Mouse (Mus musculus): ENCODE results near the gene Tmem164. TPM values are rescaled to one million over a fixed set of nuclear protein-coding genes. Genes with fewer than 3 reads are reported as not detected.

The Tmem164 gene
- total RNA-seq, 2 experiments from 2014 or later = 52.2 to 69.6 TPM

DNA sequence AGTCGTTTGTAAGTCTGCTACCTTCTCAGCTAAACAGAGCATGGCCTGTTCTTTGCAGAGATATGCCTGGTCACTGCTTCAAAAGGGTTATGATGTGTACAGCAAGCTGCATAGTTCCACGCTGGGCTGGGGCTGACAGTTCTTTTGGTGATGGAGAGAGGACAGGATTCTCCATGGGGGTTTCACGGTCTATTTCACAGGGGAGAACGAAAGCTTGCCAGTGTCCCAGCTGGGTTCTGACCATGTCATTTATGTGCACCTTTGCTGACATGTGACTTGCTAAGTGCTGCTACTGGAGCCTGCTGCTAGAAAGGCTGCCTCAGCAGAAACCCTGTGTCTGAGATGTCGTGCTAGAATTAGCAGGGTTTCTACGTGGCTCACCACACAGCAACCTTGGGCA, 74.3 kb downstream of the Tmem164 start:
- DNase-seq = no peak

DNA sequence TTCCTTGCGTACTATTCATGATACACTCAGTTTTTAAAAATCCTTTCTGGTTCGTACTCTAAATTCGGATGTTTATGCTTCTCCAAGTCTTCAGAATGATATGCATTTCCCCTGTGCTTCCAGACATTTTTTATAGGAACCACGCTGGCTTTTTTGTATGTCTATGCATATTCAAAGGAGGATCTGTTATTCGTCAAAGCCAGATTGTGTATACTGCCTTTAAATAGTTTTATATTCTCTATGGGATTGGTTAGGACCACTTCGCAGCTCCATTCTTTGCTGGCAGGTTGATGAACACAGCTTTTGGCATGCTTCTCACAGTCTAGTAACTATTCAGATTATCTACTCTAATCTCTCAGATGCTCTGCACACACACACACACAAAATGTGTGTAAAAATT, 79.2 kb downstream of the Tmem164 start:
- no peak for DNase-seq

DNA sequence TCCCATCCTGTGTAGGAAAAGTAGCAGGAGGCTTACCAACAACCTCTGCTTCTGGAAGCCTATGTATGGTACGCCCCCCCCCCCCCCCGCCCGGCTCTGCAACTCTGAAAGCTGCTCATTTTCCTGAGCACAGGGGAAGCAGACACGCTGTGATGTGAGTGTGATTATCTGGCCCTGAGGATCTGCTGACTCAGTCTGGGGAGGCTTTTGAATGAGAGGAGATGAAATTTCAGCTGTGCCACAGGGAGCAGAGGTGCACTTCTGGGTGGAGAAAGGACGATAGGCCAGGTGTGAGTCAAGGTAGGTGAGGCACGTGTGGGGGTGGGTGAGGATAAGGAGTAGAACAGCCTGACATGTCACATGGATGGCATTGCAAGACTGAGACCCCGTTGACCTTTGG, 82.1 kb downstream of the Tmem164 start:
- no peak for DNase-seq

DNA sequence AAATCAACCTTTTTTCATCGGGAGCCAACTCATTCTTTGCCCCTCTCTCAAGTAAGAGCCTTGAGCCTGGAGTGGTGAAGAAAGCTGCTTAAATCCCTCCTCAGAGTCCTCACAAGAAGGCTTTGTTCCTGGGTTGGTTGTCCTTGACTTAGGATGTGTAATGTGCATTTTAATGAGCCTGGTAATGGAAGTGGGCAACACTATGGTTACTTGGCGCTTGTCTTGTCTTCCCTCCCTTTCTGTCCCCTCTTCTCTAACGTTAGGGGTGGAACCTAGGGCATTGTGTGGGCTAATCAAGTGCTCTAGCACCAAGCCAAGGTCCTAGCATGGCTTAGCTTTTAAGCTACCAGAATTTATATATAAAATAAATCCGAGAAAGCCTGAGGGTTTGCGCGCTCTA, 88.5 kb downstream of the Tmem164 start:
- no peak for DNase-seq

DNA sequence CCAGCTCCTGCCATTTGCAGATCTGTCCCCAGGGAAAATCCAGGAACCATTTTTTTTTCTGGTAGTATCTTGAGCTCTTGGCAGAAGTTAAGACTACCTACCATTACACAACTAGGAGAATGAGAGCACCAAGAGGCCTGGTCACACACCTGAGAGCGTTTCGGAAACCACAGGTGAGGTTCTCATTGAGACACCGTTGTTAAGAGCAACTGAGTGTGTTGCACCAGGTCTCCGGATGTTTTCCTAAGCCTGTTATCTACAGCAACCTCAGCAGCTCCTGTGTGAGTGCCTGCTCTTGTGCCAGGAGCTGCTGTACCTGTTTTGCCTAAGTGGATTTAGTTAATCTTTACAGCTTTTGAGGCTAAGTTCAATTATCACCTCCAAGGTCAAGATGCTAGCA, 92.5 kb downstream of the Tmem164 start:
- DNase-seq = no peak

DNA sequence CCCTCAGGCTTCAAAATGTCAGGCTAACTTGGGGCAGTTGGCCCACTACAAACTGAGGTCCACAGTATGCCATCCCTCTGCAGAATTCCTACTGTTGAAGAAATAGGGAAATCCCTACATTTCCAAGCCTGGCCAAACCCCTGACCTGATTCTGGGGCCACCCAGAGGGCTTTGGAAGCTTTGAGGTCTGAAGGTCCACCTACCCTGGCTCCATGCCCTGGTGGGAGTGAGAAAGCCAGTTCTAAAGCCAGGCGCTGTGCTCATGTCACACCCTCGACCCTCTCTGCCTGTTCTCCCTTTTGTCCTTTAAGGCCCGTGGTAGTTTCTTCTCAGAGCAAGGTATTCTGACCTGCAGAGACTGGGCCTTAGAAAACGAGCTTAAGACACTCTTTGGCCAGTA, 94.9 kb downstream of the Tmem164 start:
- peak; percentile 44 for DNase-seq

DNA sequence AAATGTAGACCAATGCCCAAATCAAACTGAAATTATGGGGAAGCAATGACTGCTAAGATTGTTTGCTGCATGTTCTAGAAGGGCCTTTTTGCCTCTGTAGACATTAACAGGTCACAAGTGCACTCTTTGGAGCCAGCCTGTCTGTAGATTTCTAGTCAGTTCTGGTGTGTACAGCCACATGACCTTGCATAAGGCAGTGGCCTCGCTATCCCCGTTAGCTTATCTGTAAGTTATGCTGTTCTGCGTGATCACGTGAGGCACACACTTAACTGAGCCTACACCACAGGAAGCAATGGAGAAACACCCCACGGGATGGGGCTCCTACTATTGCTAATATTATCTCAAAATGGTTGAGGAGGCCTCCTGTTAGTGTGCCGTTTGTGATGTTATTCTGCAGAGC, 97.4 kb downstream of the Tmem164 start:
- peak; percentile 36 for DNase-seq

DNA sequence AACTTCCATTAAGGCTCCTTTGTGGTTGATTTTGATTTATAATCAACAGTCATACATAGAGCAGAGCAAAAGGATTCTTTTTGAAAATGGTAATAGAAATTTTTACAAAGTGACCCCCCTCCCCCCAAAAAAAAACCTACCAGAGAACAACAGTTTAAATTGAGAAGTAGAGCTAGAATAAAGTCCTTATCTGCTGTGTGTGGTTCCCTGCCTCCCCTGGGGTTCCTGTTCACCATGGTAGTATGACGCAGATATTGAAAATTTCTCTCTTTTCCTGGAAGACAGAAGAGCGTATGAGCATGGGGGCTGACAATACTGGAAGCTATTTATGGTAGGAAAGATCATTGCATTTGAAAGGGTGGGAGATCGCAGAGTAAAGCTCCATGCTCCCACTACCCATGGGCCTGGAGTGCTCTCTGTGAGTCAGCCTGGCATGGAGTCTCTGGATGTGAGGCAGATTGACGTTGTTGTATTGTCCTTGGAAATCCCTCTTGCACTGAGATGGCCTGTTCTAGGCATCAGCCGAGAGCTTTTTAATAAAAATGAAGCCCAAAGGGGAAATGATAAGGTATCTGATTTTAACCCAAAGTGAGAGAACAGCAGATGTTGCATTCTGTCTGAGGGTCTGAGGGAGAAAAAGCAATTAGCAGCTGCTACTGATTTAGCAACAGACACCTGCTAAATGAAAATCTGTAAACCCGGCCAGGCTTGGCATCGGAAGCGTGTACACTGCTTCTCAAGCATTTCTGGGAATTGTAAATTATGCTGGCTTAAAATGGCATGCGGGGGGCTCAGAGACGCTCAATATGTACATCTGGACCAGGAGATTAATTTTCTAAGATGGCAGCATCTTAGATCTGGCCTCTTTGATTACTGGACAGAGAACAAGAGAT, 105.2 kb downstream of the Tmem164 start:
- no peak for DNase-seq

DNA sequence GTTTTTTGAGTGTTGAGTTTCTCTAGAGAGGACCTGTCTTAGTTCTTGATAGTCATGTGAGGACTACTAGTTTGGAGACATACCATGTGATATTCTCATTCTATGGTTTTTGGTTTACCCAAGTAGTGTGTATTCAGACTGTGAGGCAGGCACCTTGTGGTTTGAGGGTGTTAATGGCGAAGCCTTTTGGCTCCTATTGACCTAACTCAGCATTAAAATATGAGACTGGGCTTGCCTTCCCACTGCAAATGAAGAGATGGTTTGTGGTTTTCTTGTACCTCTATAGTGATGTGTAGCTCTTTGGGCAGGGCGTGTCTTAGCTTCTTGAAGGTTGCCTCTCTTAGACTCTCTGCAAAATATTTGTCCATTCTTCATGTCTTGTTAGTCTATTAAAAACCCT, 111.0 kb downstream of the Tmem164 start:
- DNase-seq = no peak

DNA sequence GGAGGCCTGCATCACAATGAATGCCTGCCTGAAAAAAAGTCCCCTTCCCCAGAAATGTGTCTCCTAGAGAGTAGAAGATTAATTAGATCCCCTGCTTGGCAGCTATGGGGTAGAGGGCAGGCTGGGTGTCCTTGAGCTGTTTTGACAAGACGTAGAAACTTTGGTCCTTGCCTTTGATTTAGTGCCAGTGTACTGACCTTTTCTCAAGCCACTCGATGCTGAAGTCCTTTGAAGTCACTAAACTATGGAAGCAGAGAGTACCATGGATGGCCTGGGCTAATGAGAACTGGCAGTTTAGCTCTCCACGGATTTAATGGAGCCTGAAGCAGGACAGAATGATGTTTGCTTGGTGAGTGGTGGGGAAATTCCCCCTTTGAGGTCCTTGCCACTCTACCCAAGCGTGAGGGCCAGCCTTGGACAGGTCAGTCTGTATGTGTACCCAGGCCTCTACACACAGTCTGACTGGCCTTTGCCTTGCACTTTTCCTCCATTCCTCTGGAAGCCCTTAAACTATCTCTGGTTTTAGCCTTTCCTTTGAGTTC, 112.9 kb downstream of the Tmem164 start:
- DNase-seq = no peak

DNA sequence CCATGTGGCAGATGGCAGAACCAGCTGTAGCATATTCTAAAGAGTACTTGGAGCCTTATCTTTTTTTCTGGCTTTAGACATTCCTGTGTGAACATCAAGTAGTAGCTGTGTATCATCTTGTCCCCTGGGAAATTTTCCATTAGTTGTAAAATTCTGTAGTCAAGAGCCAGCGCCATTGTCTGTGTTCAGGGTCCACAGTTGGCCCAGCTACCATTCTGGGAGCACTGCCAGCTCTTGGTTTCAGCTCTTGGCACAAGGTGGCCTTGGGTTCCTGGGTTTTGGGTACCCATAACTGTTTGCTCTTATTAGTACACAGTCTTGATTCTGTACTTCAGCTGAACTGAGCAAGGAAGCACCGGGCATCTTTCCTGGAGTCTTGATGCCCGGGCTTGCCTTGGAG, 123.4 kb downstream of the Tmem164 start:
- peak; percentile 41 for DNase-seq

DNA sequence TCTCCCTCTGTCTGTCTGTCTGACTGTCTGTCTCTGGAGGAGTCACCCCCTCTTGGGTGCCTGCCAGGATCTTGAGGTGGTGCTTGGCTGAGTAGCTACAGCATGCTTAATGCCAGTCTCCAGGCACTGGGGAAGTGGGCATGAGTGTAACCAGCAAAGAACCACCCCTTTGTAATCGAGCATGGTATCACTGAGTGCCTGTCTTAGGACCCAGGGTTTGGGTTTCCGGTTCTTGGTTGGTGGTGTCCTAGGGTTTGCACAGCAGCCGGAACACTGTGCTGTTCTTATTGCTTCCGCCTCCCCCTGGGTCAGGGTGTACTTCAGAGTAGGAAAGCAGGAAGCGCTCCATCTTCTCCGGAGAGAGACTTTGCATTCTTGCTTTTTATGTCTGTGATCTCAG, 124.9 kb downstream of the Tmem164 start:
- DNase-seq = no peak

DNA sequence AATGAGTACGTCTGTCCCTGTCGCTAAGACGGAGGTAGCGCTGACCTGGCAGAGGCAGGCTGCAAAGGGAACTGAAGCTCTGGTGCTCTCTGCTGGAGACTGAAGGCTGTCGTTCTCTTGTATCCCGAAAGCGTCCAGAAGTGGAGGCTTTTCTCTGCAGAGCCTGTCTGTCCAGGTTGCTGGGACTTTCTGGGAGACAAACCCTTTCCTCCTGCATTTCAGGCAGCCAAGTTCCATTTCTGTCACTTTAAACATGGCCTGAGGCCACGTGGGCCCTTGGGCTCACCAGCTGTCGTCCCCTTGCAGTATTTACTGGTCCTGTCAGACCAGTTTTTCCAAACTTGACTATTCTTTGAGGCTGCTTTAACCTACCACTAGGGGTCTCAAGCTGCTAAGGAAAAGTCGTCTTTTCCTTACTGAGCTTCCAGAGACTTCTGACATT, 125.4 kb downstream of the Tmem164 start:
- DNase-seq = no peak

DNA sequence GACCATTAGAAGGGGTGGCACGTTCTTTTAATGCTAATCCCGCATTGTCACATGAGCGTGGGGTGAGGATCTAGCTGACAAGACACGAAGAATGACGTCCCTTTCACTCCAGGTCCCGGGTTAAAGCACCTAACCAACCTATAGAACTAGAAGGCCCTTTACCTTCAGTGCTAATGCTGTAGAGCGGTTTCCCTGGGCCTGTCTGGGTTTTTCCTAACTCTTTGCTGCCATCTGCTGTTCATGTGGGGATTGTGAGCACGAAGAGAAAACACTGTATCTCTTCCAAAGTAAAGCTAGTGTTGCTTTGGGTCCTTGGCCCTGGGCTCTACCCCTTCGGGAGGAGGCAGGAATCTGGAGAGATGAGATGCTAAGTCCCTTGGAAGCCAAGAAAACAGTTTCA, 127.2 kb downstream of the Tmem164 start:
- peak; percentile 68 for DNase-seq

DNA sequence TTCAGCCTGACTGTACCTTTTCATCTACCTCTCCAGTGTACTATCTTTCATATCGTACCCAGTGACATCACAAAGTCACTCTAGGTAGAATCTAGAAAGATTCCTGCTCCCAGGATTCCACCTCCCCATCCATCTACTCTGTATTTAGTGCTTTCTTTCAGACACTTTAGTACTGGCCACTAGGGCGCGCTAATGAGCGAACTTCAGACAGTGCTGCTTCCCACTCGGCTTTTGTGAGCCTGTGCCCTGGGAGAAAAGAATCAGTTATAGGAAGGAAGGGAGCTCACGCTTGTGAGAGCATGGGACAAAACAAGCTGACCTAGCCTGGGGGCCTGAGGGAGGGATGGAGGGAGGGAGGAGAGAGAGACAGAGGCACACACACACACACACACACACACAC, 131.9 kb downstream of the Tmem164 start:
- peak; percentile 64 for DNase-seq

DNA sequence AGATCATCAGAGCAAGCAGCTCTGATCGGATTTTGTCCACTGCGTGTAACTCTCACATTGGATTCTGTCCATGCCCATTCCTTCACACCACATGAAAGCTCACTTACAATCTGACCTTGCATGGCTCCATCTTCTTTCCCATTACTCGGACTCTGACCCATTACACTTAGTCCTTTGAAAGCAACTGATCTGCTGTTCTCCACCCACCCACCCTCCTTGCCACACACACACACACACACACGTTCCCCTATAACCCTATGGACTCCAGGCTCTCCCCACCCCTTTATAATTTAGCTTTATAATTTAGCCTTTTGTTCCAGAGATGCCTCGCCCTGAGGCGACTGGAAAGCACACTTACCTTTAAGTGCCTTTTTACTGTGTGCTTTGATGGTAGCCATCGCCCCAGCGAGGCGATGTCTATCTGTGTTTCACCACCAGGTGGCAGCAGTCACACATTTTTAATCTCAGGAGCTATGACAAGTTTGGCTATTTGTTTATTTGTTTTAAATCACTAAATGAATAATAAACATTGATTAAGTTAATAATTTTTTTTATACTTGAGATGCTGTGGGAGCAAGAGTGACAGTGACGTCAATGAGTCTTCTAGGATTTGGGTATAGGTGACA, 137.0 kb downstream of the Tmem164 start:
- peak; percentile 65 for DNase-seq

DNA sequence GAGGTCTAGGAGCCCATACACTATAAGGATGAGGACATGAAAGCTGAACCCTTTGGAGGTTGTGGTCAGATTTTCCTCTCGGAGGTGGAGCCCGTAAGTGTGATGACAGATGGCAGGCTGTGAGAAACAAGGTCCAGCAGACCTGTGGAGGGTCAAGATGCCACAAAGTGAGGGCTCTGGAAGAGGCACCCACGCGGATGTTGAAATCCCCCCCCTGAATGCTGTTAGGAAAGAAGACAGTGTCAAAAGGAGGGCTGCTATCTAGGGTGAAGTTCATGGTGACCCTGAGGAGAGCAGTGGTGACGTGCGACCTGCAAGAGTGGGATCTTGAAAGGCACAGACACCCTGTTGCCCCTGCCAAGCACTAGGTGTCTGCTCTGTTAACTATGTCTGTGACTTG, 140.0 kb downstream of the Tmem164 start:
- DNase-seq = no peak

DNA sequence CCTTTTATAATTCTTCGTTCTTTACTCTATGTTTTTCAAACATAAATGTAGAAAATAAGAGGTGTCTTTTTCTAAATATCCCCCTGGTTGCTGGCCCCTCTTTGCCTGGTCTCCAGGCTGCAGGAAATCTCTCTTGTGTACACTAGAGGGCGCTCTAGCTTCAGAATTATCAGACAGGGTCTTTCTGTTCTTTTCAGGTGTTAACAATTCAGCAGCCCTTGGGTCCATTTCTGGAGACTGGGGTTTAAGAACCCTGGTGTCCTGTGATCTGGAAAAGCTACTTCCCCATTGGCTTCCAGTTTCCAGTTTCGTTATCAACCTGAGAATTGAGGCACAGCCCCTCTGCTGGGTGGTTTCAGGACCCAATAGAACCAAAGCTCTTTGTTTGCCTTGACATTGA, 140.6 kb downstream of the Tmem164 start:
- no peak for DNase-seq

DNA sequence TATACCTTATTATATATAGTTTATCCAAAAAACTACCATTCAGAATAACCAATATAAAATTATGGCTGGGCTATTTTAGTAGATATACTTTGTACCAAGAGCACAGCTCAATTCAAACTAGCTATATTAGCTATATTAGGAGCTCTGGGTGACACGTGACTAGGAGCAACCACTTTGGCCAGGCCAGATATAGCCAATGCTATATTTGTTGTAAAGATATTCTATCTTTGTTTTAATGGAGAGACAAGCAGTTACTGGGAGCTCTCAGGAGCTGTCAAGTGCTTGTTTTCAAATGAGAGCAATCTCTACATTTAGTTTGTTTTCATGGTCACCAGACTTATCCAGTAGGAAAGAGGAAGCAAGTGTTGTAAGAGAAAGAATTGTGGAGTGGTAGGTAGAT, 144.1 kb downstream of the Tmem164 start:
- no peak for DNase-seq

DNA sequence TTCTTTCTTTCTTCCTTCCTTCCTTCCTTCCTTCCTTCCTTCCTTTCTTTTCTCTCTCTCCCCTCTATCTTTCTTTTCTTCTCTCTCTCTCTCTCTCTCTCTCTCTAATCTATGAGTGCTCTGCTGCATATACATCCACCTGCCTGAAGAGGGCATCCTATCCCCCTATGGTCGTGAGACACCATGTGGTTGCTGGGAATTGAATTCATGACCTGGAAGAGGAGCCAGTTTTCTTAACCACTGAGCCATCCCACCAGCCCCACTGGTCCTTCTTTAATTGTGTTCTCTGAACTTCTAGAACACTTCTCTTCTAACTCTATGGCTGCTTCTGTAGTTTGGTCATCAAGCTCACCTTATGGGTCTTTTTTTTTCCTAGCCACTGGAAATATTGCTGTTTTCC, 146.4 kb downstream of the Tmem164 start:
- DNase-seq = no peak

DNA sequence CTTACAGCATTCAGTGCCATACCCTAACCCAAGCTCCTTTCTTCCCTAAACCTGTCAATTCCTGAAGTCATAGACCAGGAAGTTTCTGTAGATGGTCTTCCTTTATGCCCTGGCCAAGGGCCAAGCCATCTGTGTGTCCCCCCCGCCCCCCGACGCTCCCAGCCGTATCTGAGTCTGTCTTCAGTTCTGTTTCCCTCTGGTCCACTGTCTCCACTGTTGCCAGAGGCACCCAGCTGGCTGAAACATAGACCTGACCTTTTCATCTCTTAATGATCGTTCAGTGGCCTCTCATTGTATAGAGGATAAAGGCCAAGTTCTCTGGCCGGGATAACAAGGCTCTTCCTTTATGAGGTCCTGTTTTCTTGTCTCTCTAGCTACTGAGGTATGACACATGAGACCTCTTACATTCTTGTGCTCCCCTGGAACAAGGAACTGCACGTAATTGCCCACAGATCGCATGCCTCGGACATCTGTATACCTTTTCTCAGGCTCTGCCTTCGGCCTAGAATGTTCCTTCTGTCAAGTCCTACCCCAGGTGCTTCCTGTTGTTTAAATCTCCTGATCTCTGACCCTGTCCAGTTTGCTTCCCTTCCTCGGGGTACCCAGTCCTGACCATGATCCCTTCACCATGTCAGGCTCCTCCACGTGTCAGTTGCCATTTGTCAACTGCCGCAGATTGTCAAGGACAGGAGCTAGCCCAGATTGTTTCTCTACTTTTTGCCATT, 147.1 kb downstream of the Tmem164 start:
- DNase-seq = no peak

DNA sequence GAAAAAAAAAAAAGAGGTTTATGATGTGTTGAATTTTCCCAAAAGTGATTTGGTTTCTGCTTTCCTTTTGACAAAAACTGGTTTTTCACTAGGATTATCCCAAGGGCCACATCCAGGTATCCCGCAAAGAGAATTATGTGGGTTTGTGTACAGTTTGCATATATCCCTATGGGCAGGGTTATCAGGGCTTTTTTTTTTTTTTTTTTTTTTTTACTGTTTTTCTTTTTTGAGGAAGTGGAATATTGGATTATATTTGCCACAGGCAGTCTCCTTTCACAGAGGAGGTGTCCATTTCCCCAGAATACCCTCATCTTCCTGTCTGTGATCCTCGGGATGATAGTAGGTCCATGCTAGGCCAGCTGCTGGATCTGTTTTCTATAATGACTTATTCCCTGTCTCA, 148.1 kb downstream of the Tmem164 start:
- DNase-seq = no peak

DNA sequence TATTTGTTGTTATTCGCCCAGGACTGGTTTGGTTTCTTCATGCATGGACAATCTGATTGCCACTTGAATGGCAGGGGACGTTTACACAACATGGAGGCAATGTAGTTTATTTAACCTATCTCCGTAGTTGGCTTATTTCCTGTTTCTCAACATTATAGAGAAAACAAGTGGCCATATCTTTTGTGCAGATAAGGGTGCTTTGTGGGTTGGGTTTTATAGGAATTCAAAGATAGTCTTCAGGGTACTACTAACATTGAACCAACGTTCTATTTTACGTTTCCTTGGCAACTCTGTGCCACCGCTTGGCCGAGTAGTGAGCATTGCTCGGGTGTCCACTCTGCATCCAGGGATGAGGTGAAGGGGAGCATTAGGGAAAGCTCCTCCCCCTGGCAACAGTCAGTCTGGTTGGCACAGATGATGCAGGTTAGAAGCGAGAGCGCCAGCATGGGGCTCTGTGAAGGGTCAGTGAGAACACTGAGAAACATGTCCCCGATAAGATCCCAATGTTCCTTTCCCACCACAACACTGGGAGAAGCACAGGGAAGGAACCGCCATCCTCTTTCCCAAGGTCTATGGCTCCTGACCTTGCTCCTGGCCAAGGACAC, 148.8 kb downstream of the Tmem164 start:
- DNase-seq = no peak

All from heart, postnatal 4 days (tissue).